In the genomic region with DNA sequence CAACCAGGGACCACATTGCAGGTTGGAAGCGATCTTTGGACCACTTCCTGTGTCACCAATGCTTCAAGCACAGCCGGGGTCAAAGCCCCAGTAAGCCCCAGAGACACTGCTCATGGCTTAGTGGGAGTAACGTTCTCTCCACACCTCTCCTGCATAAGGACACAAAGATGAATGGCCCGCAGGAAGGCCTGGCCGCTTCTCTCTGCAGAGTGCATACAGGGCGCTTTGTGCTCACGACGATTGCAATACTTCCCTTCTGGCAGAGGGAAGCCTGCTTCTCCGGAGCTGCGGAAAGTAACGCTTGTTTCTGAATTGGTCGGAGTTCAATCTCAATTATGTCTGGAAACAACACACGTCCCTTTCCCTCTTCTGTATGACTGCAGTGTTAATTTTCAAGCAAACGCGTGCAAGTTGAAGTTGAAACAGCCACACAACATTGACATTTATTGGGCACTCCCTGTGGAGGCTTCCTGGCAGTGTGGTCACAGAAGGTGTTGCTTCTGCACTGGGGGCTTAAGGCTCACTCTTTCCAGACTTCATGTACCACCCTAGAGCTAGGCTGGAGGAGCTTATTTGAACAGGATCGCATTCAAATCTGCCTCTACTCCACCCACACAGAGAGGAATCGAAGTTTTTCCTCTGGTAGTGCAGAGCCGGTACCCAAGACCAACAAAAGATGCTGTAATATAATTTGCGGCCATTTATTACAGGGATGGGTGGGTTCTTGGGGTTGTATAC, we compare ENCODE assay signal across 8 mouse cellular contexts.
DNase-seq lines count a peak whose midpoint lies in the region.

No protein-coding gene starts in this region.

- DNase-seq in cerebellum, postnatal 14 days: peak; percentile 6 to 10
- DNase-seq in cerebellum, adult 11-12 months: no peak
- DNase-seq in layer of hippocampus, postnatal 10 days (ENCODE audit: low spot score in 2 of 2): peak; percentile 16 to 37
- DNase-seq in layer of hippocampus, adult 9-10 months (ENCODE audit: low spot score): no peak
- peak; percentile 24 for DNase-seq in ZHBTc4 (ENCODE audit: low read depth, low spot score)
- peak; percentile 18 for DNase-seq in kidney, postnatal 14 days
- no peak for DNase-seq in testis, postnatal 14 days (ENCODE audit: low spot score)
- no peak for DNase-seq in adrenal gland, postnatal 14 days

Comparison
In these comparisons a context has a peak if more than half of its experiments do, and no peak if none do; other contexts are left out.
1. DNase-seq: peak in cerebellum, postnatal 14 days (2 of 2), layer of hippocampus, postnatal 10 days (2 of 2), ZHBTc4 (single experiment) and kidney, postnatal 14 days (single experiment); none in cerebellum, adult 11-12 months (single experiment), layer of hippocampus, adult 9-10 months (single experiment), testis, postnatal 14 days (single experiment) and adrenal gland, postnatal 14 days (single experiment).